Mouse (Mus musculus) lung, postnatal 0 days (tissue): ENCODE results near the gene Aes.

Experiments
- CTCF ChIP-seq: IDR thresholded peaks from 2 replicates; pipeline ENCODE4 v1.5.1; 2016; ENCODE audit warnings: antibody characterized with exemption, mild to moderate bottlenecking
- EP300 ChIP-seq: IDR thresholded peaks from 2 replicates; pipeline ENCODE4 v1.6.1; 2016; ENCODE audit warnings: antibody characterized with exemption, mild to moderate bottlenecking, control low read depth

DNA sequence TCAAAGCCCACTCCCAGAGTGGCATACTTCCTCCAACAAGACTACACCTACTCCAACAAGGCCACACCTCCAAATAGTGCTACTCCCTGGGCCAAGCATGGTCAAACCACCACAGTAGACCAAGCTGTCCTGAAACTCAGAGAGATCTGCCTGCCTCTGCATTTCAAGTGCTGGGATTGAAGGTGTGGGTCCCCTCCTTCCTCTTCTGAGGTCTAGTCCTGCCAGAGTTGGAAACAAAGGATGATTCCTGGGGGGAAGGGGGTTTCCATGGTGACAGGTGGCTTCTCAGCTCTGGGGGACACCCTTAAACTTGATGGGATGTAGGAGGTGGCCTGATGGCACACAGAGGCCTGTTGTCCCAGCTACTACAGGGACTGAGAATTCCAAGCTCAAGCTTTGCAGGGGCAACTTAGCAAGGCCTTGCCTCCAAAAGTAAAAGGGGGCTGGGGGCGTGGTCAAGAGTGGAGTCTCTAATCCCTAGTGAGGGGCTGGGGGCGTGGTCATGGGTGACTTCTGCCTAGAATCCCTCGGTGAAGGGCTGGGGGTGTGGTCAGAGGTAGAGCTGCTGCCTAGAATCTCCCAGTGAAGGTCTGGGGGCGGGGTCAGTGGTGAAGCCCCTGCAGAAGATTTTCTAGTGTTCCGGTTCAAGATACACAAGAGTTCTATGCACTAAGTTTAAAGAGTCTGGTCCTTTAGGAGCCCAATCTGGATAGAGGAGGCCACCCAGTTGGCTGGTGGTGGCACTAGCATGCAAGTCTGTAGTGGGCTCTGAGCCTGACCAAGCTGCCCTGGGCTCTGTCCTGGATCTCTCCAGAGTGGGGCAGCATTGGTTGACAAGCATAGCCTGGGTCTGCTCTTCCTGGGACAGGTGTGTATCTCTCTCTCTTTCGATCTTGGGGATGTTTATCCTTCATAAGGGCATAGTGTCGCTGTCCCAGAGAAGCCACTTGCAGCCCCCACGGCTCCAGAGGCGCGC is 15.1 kb downstream of the Aes start, which contains the start of gene Tle2:
- TF ChIP-seq EP300 (no peak), CTCF (no peak)
